Mouse (Mus musculus) midbrain, embryonic 14.5 days (tissue): Measurements from ENCODE around the gene Gm21981. TPM values are rescaled to one million over a fixed set of nuclear protein-coding genes. Genes with fewer than 3 reads are reported as not detected.

Source experiments
- ATAC-seq: fragments of 200-750 bp; cut with Nextera tagmentation; 2 replicates; pipeline ENCODE4 v1.8.0; 2017; ENCODE audit warnings: moderate number of reproducible peaks, moderate library complexity; ENCODE audit not compliant: low FRiP score, low TSS enrichment
- DNase-seq: peaks from one replicate; pipeline ENCODE4 v3.0.0-alpha.2; 2015
- H3K27ac ChIP-seq: fragments of 300-500 bp; sonication (generic); replicated peaks from 2 replicates; pipeline ENCODE4 v1.5.1; 2014; ENCODE audit warnings: mild to moderate bottlenecking, low read depth, low read length, moderate library complexity
- H3K27me3 ChIP-seq: fragments of 300-500 bp; sonication (generic); 2 replicates; pipeline ENCODE4 v1.6.1; 2014; ENCODE audit warnings: low read length, control low read depth, mixed read lengths; ENCODE audit not compliant: control insufficient read depth, insufficient read depth
- H3K36me3 ChIP-seq: fragments of 300-500 bp; sonication (generic); 2 replicates; pipeline ENCODE4 v1.6.1; 2014; ENCODE audit warnings: low read length, control low read depth; ENCODE audit not compliant: control insufficient read depth, insufficient read depth
- H3K4me1 ChIP-seq: fragments of 300-500 bp; sonication (generic); 2 replicates; pipeline ENCODE4 v1.6.1; 2014; ENCODE audit warnings: mild to moderate bottlenecking, antibody characterized with exemption, low read length, control low read depth; ENCODE audit not compliant: control insufficient read depth, insufficient read depth
- H3K4me2 ChIP-seq: fragments of 300-500 bp; sonication (generic); 2 replicates; pipeline ENCODE4 v1.6.1; 2014; ENCODE audit warnings: mild to moderate bottlenecking, low read length, moderate library complexity
- H3K4me3 ChIP-seq: fragments of 300-500 bp; sonication (generic); replicated peaks from 2 replicates; pipeline ENCODE4 v1.5.1; 2014; ENCODE audit warnings: low read depth, low read length
- H3K9ac ChIP-seq: fragments of 300-500 bp; sonication (generic); replicated peaks from 2 replicates; pipeline ENCODE4 v1.6.1; 2014; ENCODE audit warnings: mild to moderate bottlenecking, low read length, moderate library complexity
- H3K9me3 ChIP-seq: fragments of 300-500 bp; sonication (generic); 2 replicates; pipeline ENCODE4 v1.6.1; 2016; ENCODE audit warnings: low read length, control low read depth, mixed read lengths; ENCODE audit not compliant: control insufficient read depth
- WGBS: fragments of 180-500 bp; shearing (Covaris S2); extraction: QIAGEN DNeasy Blood & Tissue Kit; methylation state at CpG from one replicate; pipeline ENCODE4 v1.1.7; 2014; 5-methylcytosine and 5-hydroxymethylcytosine counted together
- polyA plus RNA-seq: library from polyadenylated mRNA; unstranded; fragments of >200 nt; fragmentation: Nextera tagmentation; extraction: Ambion mirVana; gene quantifications from 2 replicates; pipeline ENCODE4 v1.2.1, GENCODE M21; 2014

Gm21981 gene
- 5.4 and 7.2 TPM in 2 replicates for polyA plus RNA-seq

DNA sequence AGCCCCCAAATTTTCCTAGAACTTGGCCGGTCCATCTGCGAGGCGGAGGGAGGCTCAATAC, at the start of gene Gm21981:
Gene Gm21981, minus strand, starts transcription at position 14 of the 61 bp plus-strand sequence.
- no peaks in the 10 kb centered on the region for H3K9me3 ChIP-seq
- WGBS = 0% methylated on average over 3 of the region's 3 CpGs

DNA sequence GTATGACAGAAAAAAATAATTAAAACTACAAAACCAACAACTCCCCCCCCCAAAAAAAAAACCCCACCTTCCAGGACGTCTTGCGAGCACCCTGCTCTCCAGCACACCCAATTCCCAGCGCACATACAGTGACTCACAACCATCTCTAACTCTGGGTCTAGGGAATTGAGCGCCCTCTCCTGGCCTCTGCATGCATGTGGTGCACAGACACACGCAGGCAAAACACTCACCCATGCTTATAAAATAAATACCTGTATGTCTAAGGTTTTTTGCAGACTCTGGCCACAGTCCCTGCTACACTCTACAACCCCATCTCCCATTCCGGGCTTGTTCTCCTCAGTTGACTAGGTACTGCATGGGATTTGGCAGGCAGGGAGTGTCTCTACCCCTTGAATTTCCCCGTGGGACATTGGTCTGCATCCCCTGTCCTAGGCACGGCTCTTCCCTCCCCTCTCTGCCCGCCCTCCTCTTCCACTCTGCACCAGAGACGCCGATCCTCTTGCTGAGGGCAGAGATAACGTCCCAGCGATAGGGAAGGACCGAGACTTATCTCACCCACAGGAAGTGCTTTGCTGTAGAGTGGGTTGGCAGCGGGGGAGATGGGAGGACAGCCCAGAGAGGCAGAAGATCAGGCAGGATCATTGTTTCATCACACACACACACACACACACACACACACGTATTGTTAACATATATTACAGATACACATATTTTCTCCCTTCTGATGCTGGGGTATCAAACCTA, 48.9 kb upstream of the Gm21981 start:
- H3K27ac ChIP-seq = no peak overlapping the region
- DNase-seq (no peak), ATAC-seq (no peak)
- H3K36me3 ChIP-seq = no peaks in the 10 kb centered on the region
- H3K4me2 ChIP-seq = no peak overlapping the region
- no peak overlapping the region for H3K9ac ChIP-seq
- H3K27me3 ChIP-seq = peaks cover 10% of the 10 kb centered on the region
- WGBS = 48% methylated on average over 16 of the region's 16 CpGs
- no peak overlapping the region for H3K4me3 ChIP-seq
- no peaks in the 10 kb centered on the region for H3K9me3 ChIP-seq
- peaks cover 4% of the 10 kb centered on the region for H3K4me1 ChIP-seq

More for the DNA sequence above, at the start of gene Gm21981:
- Histone ChIP-seq H3K36me3 (peaks cover 5% of the 10 kb centered on the region), H3K4me2 (peak within 1 kb of the TSS; percentile 63), H3K27ac (peak within 1 kb of the TSS; percentile 82), H3K4me3 (peak within 1 kb of the TSS; percentile 70), H3K9ac (peak within 1 kb of the TSS; percentile 86), H3K27me3 (no peaks in the 10 kb centered on the region), H3K4me1 (0 out of 2 replicates have a peak, but pooled peaks cover 13% of the 10 kb centered on the region)
- DNase-seq (no peak), ATAC-seq (no peak)

DNA sequence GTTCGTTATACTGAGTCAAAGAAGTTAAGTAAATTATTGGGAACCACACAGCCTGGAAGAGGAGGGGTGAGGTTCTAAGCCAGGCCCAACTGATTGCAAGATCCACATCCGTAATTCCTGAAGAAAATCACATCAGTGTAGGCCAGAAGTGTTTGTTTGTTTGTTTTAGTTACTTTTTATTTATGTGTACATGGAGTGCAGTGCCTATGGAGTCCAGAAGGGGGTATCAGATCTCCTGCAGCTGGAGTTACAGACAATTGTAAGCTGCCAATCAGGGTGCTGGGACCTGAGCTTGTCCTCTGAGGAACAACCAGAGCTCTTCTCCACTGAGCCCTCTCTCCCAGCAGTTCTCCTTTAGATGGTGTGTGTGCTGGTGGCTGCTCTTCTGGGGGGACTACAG, 45.9 kb upstream of the Gm21981 start:
- no peak overlapping the region for H3K9ac ChIP-seq
- H3K4me1 ChIP-seq = peaks cover 13% of the 10 kb centered on the region
- 66% methylated on average over 2 of the region's 2 CpGs for WGBS
- no peak overlapping the region for H3K4me3 ChIP-seq
- ATAC-seq (no peak), DNase-seq (no peak)
- H3K27ac ChIP-seq = no peak overlapping the region
- H3K36me3 ChIP-seq = no peaks in the 10 kb centered on the region
- H3K4me2 ChIP-seq = no peak overlapping the region
- no peaks in the 10 kb centered on the region for H3K9me3 ChIP-seq
- H3K27me3 ChIP-seq = peaks cover 23% of the 10 kb centered on the region

DNA sequence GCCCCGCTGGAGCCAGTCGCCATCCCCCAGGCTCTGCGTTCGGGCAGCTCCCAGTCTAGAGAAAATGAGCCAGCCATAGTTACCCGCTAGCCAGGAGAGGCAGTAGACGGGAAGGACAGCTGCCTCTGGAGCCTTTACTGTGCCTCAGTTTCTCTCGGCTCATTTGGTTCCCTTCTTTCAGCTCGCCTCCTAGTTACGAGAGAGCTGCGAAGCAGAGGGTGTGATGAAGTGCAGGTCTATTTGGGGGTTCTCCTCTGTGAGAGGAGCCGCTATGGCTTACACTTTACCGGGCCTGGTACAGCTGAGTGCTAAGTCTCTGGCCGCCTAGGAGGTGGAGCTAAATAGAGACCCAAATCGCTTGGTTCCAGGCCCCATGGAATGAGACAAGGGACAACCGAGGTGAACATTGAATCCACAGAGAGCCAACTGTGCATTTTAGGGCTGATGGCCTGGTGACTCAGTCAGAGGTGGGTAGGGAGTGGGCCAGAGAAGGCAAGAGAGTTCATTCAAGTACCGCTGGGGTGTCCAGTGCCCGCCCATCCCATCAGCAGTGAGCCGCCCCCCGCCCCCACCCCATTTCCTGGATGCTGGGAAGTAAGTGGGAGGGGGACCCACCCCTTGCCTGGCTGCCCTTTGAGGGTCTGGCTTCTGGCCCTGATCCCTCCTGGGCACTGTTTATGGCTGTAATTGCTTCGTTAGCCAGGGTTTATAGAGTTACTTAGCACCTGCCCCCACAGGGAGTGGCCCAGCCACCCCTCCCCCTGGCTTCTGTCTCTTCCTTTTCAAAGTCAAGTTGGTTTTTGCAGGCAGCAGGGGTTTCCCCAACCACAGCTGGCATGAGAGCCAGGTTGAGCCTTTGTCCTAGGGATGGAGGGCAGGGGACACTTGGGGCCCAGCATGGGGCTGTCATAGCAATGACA, 44.9 kb upstream of the Gm21981 start:
- 4% methylated on average over 20 of the region's 20 CpGs for WGBS
- H3K4me2 ChIP-seq = peak overlapping the region; percentile 95
- DNase-seq (no peak), ATAC-seq (no peak)
- H3K9ac ChIP-seq = peak overlapping the region; percentile 23; the same call in 1 of the 2 replicates
- no peak overlapping the region for H3K27ac ChIP-seq
- peaks cover 13% of the 10 kb centered on the region for H3K4me1 ChIP-seq
- no peaks in the 10 kb centered on the region for H3K9me3 ChIP-seq
- peak overlapping the region; percentile 56 for H3K4me3 ChIP-seq
- peaks cover 23% of the 10 kb centered on the region for H3K27me3 ChIP-seq
- no peaks in the 10 kb centered on the region for H3K36me3 ChIP-seq

DNA sequence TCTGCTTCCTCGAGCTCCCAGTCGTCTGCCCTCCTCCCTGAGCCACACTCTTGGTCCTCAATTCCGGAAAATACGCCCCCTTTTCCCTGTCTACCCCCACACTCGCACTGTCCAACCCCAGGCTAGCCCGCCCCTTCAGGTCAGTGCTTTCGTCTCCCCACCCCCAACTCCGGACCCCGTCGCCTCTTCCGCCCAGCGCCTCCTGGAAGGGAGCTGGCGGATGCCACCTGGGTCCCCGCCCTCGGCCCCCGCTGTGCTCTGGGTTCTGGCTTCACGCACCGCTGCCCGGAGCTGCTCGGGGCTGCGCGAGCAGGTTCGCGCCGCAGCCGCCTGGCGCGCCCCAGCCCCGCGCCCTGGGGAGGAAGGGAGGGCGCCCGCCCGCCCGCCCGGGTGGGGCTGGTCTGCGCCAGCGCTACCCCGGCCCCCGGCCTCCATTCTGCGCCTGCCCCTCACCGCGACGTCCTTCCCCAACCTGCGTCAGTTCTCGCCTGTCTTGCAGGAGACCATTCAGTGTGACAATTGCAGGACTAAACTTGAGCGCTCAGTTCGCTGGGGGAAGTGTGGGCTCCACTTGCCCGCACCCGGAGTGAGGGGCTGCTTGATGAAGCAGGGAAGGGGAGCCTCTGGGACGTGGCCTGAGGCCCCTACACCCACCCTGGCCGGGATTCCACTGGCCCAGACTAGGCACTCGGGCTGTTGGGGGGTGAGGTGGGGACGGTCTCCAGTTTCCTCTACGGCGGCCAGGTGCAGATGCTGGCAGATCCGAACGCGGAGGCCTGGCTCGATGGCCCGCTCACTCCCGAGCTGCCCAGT, 44.0 kb upstream of the Gm21981 start:
- H3K27me3 ChIP-seq = peaks cover 23% of the 10 kb centered on the region
- H3K4me1 ChIP-seq = peaks cover 13% of the 10 kb centered on the region
- H3K4me2 ChIP-seq = peak overlapping the region; percentile 95
- ATAC-seq = peak; percentile 29
- WGBS = under 1% methylated on average over 53 of the region's 61 CpGs
- H3K4me3 ChIP-seq = peak overlapping the region; percentile 56
- H3K9ac ChIP-seq = peak overlapping the region; percentile 50
- no peak overlapping the region for H3K27ac ChIP-seq
- no peaks in the 10 kb centered on the region for H3K9me3 ChIP-seq
- H3K36me3 ChIP-seq = no peaks in the 10 kb centered on the region
- DNase-seq = peak; percentile 51

DNA sequence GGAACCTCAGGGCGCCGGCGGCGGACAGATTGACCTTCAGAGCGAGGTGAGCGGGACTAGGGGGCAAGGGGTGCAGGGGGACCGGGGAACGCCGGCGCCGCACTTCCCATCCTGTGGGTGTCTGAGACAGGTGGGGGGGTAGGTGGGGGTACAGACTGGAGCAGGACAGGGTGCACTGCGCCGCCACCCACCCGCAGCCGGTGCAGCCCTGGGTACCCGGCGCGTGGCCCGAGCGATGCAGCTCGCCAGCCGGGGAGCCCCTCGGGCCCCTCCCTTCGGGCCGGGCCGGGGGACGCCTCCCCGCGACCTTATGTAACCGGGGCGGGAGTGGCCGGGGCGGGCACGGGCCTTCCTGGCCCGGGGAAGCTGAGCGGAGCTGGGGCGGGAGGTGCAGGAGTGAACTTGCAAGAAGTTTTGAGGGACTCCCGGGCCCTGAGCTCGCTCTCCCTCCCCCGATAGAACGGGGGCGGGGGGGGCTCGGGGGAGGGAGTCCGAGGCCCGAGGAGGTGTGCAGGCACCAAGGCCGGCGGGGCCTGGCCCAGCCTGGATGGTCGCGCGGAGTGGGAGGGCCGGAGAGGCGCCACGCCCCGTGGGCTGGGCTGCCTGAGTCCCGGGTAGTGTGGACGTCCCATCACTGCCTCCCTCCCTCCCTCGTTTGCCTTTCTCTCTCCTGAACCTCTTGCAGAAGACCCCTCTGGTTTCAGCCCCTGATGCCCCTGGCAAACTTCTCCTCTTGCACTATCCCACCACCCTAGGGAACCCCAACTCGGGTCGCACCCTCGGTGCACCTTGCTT, 43.2 kb upstream of the Gm21981 start:
- DNase-seq (peak; percentile 63), ATAC-seq (peak; percentile 73)
- H3K36me3 ChIP-seq = no peaks in the 10 kb centered on the region
- H3K4me2 ChIP-seq = peak overlapping the region; percentile 95
- peaks cover 23% of the 10 kb centered on the region for H3K27me3 ChIP-seq
- H3K4me3 ChIP-seq = peak overlapping the region; percentile 56
- WGBS = under 1% methylated on average over 57 of the region's 60 CpGs
- H3K9ac ChIP-seq = peak overlapping the region; percentile 50
- no peaks in the 10 kb centered on the region for H3K9me3 ChIP-seq
- H3K27ac ChIP-seq = no peak overlapping the region
- peaks cover 13% of the 10 kb centered on the region for H3K4me1 ChIP-seq

DNA sequence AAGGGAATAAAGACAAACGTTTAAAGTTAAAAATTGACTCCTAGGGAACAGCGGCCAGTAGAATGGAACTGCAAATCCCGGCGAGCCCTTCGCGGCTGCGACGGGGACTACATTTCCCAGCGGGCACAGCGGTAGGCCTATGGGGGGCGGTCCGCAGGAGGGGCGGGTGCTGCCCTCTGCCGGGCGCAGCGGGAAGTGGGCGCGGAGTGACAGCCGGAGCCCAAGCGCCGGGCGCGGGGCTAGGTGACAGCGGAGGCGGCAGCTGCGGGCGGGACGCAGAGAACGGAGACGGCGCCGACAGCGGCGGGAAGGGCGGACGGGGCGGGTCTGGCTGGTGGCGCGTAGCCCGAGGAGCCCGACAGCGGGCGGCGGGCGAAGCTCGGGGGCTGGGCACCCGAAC, 42.6 kb upstream of the Gm21981 start, which contains the start of gene Tfeb:
Gene Tfeb, plus strand, starts transcription at position 175 of the 400 bp plus-strand sequence.
- DNase-seq (peak; percentile 98), ATAC-seq (peak; percentile 80)
- peak within 1 kb of the TSS; percentile 95 for H3K4me2 ChIP-seq
- H3K9me3 ChIP-seq = no peaks in the 10 kb centered on the region
- H3K36me3 ChIP-seq = no peaks in the 10 kb centered on the region
- H3K27me3 ChIP-seq = peaks cover 23% of the 10 kb centered on the region
- H3K4me3 ChIP-seq = peak within 1 kb of the TSS; percentile 56
- H3K4me1 ChIP-seq = peaks cover 13% of the 10 kb centered on the region
- under 1% methylated on average over 47 of the region's 47 CpGs for WGBS
- peak within 1 kb of the TSS; percentile 50 for H3K9ac ChIP-seq
- no peak within 1 kb of the TSS for H3K27ac ChIP-seq

DNA sequence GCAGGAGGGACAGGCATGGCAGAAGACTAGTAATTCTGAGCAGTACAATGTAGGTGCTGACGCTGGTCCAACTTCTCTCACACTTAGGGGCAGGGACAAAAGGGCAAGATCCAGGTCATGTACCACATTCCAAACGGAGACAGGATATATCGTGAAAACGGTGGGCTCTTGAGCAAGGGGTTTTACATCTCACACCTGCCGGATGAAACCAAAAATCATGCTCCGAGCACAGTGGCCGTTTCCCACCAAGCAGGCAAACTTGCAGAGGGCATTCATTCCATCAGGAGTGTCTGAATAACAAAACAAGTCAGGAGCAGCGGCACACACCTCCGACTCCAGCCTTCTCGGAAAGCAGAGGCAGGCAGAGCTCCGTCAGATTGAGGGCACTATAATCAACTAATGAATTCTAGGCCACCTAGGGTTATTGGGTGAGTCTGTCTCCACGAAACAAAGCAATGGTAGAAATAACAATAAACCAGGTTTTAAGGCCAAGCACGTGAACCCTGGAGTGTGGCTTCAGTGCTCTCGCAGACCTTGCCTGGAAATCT, 41.4 kb upstream of the Gm21981 start:
- DNase-seq = no peak
- no peak for ATAC-seq
- 75% methylated on average over 14 of the region's 14 CpGs for WGBS
- H3K36me3 ChIP-seq = no peaks in the 10 kb centered on the region
- peaks cover 23% of the 10 kb centered on the region for H3K27me3 ChIP-seq
- no peak overlapping the region for H3K9ac ChIP-seq
- H3K4me3 ChIP-seq = no peak overlapping the region
- peaks cover 13% of the 10 kb centered on the region for H3K4me1 ChIP-seq
- H3K27ac ChIP-seq = no peak overlapping the region
- H3K4me2 ChIP-seq = no peak overlapping the region
- no peaks in the 10 kb centered on the region for H3K9me3 ChIP-seq
